Mouse (Mus musculus): ENCODE data around the gene Irf7. TPM values are rescaled to one million over a fixed set of nuclear protein-coding genes. Genes with fewer than 3 reads are reported as not detected.
A peak's percentile ranks its signal among the peaks of the same experiment; 100 is the strongest.

The Irf7 gene
- total and polyA plus RNA-seq, 3 experiments: 7.7 to 26.2 (median 10.5) TPM

GRCm38 (mm10) chr7:141265411-141265738 lies 906 bp downstream of the Irf7 start (continued):
- TF ChIP-seq MAFK (IDR thresholded peaks at IDR 0.05; ENCODE audit: insufficient replicate concordance, low read length) (no peak), KAT2A (IDR thresholded peaks at IDR 0.05; ENCODE audit: insufficient replicate concordance, low read length) (no peak), UBTF (IDR thresholded peaks at IDR 0.05; ENCODE audit: low read depth, low read length) (no peak), RAD21 (IDR thresholded peaks at IDR 0.05; ENCODE audit: low read depth, low read length) (no peak), CHD1 (IDR thresholded peaks at IDR 0.05; ENCODE audit: low read depth, low read length) (no peak), ZKSCAN1 (IDR thresholded peaks at IDR 0.05; ENCODE audit: borderline replicate concordance, low read depth, low read length) (no peak), ZNF384 (IDR thresholded peaks at IDR 0.05; ENCODE audit: low read depth, low read length) (no peak), ZMIZ1 (IDR thresholded peaks at IDR 0.05; ENCODE audit: low read depth, low read length) (no peak), TCF12 (IDR thresholded peaks at IDR 0.05; ENCODE audit: low read depth, low read length) (no peak), POLR2AphosphoS2 (IDR thresholded peaks at IDR 0.05; ENCODE audit: low read depth, low read length) (no peak), ETS1 (conservative IDR thresholded peaks at IDR 0.05; ENCODE audit: low read depth, low read length) (no peak), USF2 (conservative IDR thresholded peaks at IDR 0.05; ENCODE audit: low read depth, low read length) (no peak), EP300 (IDR thresholded peaks at IDR 0.05; ENCODE audit: low read length) (no peak)

DNA sequence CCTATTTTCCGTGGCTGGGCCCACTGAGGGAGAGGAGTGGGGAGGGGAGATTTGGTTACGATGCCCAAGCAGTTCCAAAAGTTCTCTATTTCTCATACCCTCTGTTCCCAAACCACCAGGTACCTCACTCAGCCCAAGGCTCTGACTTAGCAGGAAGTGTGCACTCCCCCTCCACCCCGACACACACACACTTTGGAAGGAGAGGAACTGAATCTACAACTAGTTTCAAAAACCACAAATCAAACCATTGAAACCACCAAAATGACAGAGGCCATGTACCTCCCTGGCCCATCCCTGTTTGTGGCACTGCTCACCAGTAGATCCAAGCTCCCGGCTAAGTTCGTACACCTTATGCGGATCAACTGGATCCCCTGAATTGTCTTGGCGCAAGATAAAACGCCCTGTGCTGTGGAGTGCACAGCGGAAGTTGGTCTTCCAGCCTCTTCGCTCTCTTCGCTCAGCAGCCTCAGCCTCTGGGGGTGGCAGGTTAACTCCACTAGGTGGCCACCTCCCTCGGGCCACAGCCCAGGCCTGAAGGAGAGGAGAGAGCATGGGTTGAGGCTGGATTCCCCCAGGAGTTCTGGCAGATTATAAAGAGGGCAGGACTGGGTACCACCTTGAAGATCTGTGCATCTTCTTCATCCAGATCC lies 1.4 kb downstream of the Irf7 start:
- Histone ChIP-seq H3K9ac (ENCODE audit: insufficient read depth, low read depth) (0 out of 2 replicates have a peak overlapping the region, but pooled peaks have one; percentile 29), H3K79me2 (replicated peaks; ENCODE audit: control insufficient read depth, extremely low read depth, insufficient read depth, poor library complexity, severe bottlenecking) (no peaks in the 10 kb centered on the region), H3K27me3 (replicated peaks) (no peaks in the 10 kb centered on the region), H3K27ac (ENCODE audit: insufficient read depth, low read depth) (peak overlapping the region; percentile 80), H3K4me3 (replicated peaks in 1 of 3; ENCODE audit: low read depth in 2 of 3, low read length in 2 of 3, poor library complexity in 1 of 3) (peak overlapping the region in 1 of 3 experiments; percentile 83), H3K36me3 (replicated peaks in 1 of 2; ENCODE audit: control insufficient read depth in 1 of 2, insufficient read depth in 1 of 2, low read length in 1 of 2) (peaks cover 46 to 59% of the 10 kb centered on the region in 2 experiments), H3K4me2 (ENCODE audit: insufficient read depth, low read depth, poor library complexity, severe bottlenecking) (peak overlapping the region; percentile 58), H3K9me3 (replicated peaks; ENCODE audit: low read length) (no peaks in the 10 kb centered on the region), H3K4me1 (ENCODE audit: control insufficient read depth in 1 of 2, insufficient read depth in 2 of 2) (peaks cover 14 to 27% of the 10 kb centered on the region in 2 experiments)
- in situ Hi-C loops (cut with MboI; ENCODE audit: low pct_ligation_motif_present, low pct_unique_long_range_greater_than_20kb, low sequenced_read_pairs) (loop anchor here (10.0 kb wide), 1 partner anchor 100 kb away; no protein-coding TSS in a partner anchor), dilution Hi-C loops (cut with MboI; ENCODE audit: extremely low pct_ligation_motif_present, extremely low pct_unique_long_range_greater_than_20kb, low sequenced_read_pairs) (no loop called here)
- peak; percentile 72 for DNase-seq (ENCODE audit: extremely low read depth)
- no peak for TF ChIP-seq TBP (conservative IDR thresholded peaks at IDR 0.05; ENCODE audit: low read depth, low read length)
- no peak for TF ChIP-seq MAFK (IDR thresholded peaks at IDR 0.05; ENCODE audit: insufficient replicate concordance, low read length)
- TF ChIP-seq BHLHE40 (IDR thresholded peaks at IDR 0.05; ENCODE audit: low read depth, low read length): no peak; the same call in 1 of the 2 replicates
- no peak; the same call in 1 of the 2 replicates for TF ChIP-seq TCF12 (IDR thresholded peaks at IDR 0.05; ENCODE audit: low read depth, low read length)
- no peak for TF ChIP-seq ZC3H11A (IDR thresholded peaks at IDR 0.05; ENCODE audit: low read depth, low read length)
- no peak for TF ChIP-seq UBTF (IDR thresholded peaks at IDR 0.05; ENCODE audit: low read depth, low read length)
- peak; percentile 3; the same call in 1 of the 2 replicates for TF ChIP-seq CHD2 (IDR thresholded peaks at IDR 0.05; ENCODE audit: low read length)
- TF ChIP-seq HCFC1 (IDR thresholded peaks at IDR 0.05; ENCODE audit: low read depth, low read length): no peak
- no peak for TF ChIP-seq PAX5 (IDR thresholded peaks at IDR 0.05; ENCODE audit: low read length)
- TF ChIP-seq EP300 (IDR thresholded peaks at IDR 0.05; ENCODE audit: low read length): no peak; the same call in 1 of the 2 replicates
- TF ChIP-seq MEF2A (IDR thresholded peaks at IDR 0.05; ENCODE audit: borderline replicate concordance, low read depth, low read length): 0 out of 2 replicates have a peak, but pooled peaks have one; percentile 12
- TF ChIP-seq USF1 (IDR thresholded peaks at IDR 0.05; ENCODE audit: low read depth, low read length): no peak
- no peak for TF ChIP-seq JUND (conservative IDR thresholded peaks at IDR 0.05; ENCODE audit: low read depth, low read length)
- 0 out of 2 replicates have a peak, but pooled peaks have one; percentile 32 for TF ChIP-seq MXI1 (IDR thresholded peaks at IDR 0.05; ENCODE audit: low read depth, low read length)
- no peak for TF ChIP-seq MYC (IDR thresholded peaks at IDR 0.05; ENCODE audit: low read depth, low read length)
- no peak for TF ChIP-seq KAT2A (IDR thresholded peaks at IDR 0.05; ENCODE audit: insufficient replicate concordance, low read length)
- TF ChIP-seq MAX (IDR thresholded peaks at IDR 0.05; ENCODE audit: low read length): no peak
- TF ChIP-seq NRF1 (IDR thresholded peaks at IDR 0.05; ENCODE audit: low read depth, low read length): no peak
- peak; percentile 77 for TF ChIP-seq SMC3 (IDR thresholded peaks at IDR 0.05; ENCODE audit: low read depth, low read length)
- peak; percentile 12; the same call in 1 of the 2 replicates for TF ChIP-seq POLR2A (IDR thresholded peaks at IDR 0.05; ENCODE audit: low read depth, low read length)
- no peak for TF ChIP-seq ELF1 (IDR thresholded peaks at IDR 0.05; ENCODE audit: low read depth, low read length)
- no peak for TF ChIP-seq GABPA (IDR thresholded peaks at IDR 0.05; ENCODE audit: insufficient replicate concordance, low read depth, low read length)
- 0 out of 2 replicates have a peak, but pooled peaks have one; percentile 56 for TF ChIP-seq SIN3A (IDR thresholded peaks at IDR 0.05; ENCODE audit: low read length)
- TF ChIP-seq ZNF384 (IDR thresholded peaks at IDR 0.05; ENCODE audit: low read depth, low read length): no peak
- peak; percentile 71 for TF ChIP-seq RAD21 (IDR thresholded peaks at IDR 0.05; ENCODE audit: low read depth, low read length)
- peak; percentile 13 to 79; a peak in 2 of 4 replicates for TF ChIP-seq CTCF (conservative IDR thresholded peaks at IDR 0.05 in 1 of 2, IDR thresholded peaks at IDR 0.05 in 1 of 2; ENCODE audit: low read depth in 2 of 2, low read length in 2 of 2)
- TF ChIP-seq NELFE (IDR thresholded peaks at IDR 0.05; ENCODE audit: low read depth, low read length): no peak
- TF ChIP-seq E2F4 (IDR thresholded peaks at IDR 0.05; ENCODE audit: insufficient replicate concordance, low read depth, low read length): no peak
- TF ChIP-seq RCOR1 (conservative IDR thresholded peaks at IDR 0.05; ENCODE audit: low read depth, low read length): 0 out of 2 replicates have a peak, but pooled peaks have one; percentile 47
- no peak for TF ChIP-seq ZKSCAN1 (IDR thresholded peaks at IDR 0.05; ENCODE audit: borderline replicate concordance, low read depth, low read length)
